Mouse (Mus musculus) spleen, adult 10 weeks (tissue): ENCODE measurements around the gene Tnfsf8. TPM values are rescaled to one million over a fixed set of nuclear protein-coding genes. Genes with fewer than 3 reads are reported as not detected.

Experiments
- polyA plus RNA-seq: library from polyadenylated mRNA; stranded (reverse); fragments of 350-450 nt; fragmentation: Illumina TruSeq; extraction: RNeasy Lipid Tissue Mini Kit (QIAGEN cat#74804); gene quantifications from one replicate; pipeline ENCODE4 v1.2.3, GENCODE M21; 2015; ENCODE audit warnings: low replicate concordance; ENCODE audit not compliant: insufficient read depth

The Tnfsf8 gene
- polyA plus RNA-seq: 17.1 TPM

DNA sequence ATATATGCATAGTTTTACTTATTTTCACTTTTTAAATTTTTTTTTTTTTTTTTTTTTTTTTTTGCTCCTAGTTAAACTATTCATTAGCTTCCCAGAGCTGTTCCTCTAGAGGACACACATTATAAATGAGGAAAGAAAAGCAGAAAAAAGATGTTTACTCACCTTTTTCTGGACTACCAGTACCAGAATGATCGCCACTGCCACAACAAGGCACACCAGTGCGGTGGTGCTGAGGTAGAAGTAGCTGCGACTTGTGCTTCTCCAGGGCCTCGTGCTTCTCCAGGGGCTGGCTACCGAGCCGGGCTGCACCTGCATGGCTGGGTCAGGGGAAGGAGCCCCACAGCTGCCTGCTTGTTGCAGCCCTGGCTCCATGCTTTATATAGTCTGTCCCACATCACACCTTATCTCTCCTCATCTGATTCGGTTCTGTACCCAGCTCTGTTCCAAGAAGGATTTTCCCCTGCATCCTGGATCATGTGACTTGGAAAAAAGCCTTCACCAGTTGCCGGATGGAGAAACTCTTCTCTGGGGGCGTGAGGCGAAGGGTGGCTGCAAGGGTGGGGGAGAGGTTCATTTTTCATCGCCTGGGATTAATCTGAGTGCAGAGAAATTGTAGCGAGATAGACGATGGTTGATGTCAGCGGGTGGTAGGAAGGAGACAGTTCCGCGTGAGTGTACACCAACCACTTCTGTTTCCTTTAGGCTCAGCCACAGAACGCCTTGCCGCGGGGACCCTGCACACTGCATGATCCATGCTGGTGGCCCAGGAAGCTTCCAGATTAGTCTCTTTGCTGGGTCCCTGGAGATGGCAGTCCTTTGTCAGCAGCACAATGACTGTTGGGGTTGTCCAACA lies at the start of gene Tnfsf8:
Tnfsf8 (minus strand) TSS at position 660 of the 853 bp plus-strand sequence.

Other genes with a start within 250 kb of the Tnfsf8 start
- gene Tex48, start 238.9 kb downstream of the Tnfsf8 start, polyA plus RNA-seq: not detected
- gene Gm11214, start 198.0 kb downstream of the Tnfsf8 start, polyA plus RNA-seq: not detected
- gene Tnfsf15, start 116.2 kb downstream of the Tnfsf8 start, polyA plus RNA-seq: 0.91 TPM
- gene Tnc, start 185.7 kb upstream of the Tnfsf8 start, polyA plus RNA-seq: 0.87 TPM